20 mouse cellular contexts compared by ENCODE assay signal in genomic region chr1:119666904-119667303, GRCm38 (mm10). TPM values are rescaled to one million over a fixed set of nuclear protein-coding genes. Genes with fewer than 3 reads are reported as not detected.
DNase-seq lines count a peak whose midpoint lies in the region; ATAC-seq and TF ChIP-seq lines count a peak whose summit lies in the region.
"Had no signal": no experiment of that assay in that cellular context is flagged by ENCODE, and none has a peak within 500 bp of the region (broad histone marks: within the 10 kb centered on the region; RNA-seq: fewer than 3 reads in every experiment).

No protein-coding gene starts in this region.

- peak; percentile 71; the same call in 1 of the 2 replicates for TF ChIP-seq EP300 in liver, postnatal 0 days (IDR thresholded peaks at IDR 0.05; ENCODE audit: low read depth)

- H3K27me3 ChIP-seq in liver, embryonic 12.5 days (replicated peaks) = no peaks in the 10 kb centered on the region
- no peaks in the 10 kb centered on the region for H3K27me3 ChIP-seq in midbrain, embryonic 11.5 days (ENCODE audit: control insufficient read depth, insufficient read depth, low read length)
- no peaks in the 10 kb centered on the region for H3K27me3 ChIP-seq in midbrain, postnatal 0 days (ENCODE audit: insufficient read depth, low read length)
- no peaks in the 10 kb centered on the region for H3K27me3 ChIP-seq in liver, postnatal 0 days (ENCODE audit: insufficient read depth, low read length)
- H3K27me3 ChIP-seq: embryonic facial prominence, embryonic 13.5 days; forebrain, embryonic 13.5 days; heart, embryonic 15.5 days had no signal

- no peak for DNase-seq in liver
- DNase-seq in midbrain, embryonic 11.5 days (ENCODE audit: low spot score, missing footprints) = peak; percentile 28
- no peak for DNase-seq in midbrain, postnatal 0 days (ENCODE audit: low spot score)
- DNase-seq in liver, postnatal 0 days = peak; percentile 31
- DNase-seq in yolk sac, embryonic 10.5 days (ENCODE audit: low spot score) = peak; percentile 38
- no peak for DNase-seq in urinary bladder, postnatal 36 days (ENCODE audit: low spot score in 2 of 2)
- no peak for DNase-seq in right cerebral cortex, adult 18-20 months
- DNase-seq: adrenal gland, postnatal 10 days; cerebellum, adult 11-12 months; cerebellum, adult 9-10 months; cerebellum, postnatal 25 days; forebrain, postnatal 0 days; gastrocnemius, postnatal 14 days; heart, adult 2 months; heart, postnatal 14 days had no signal

- no peak overlapping the region for H3K4me2 ChIP-seq in liver, embryonic 12.5 days
- no peak overlapping the region for H3K4me2 ChIP-seq in midbrain, embryonic 11.5 days
- H3K4me2 ChIP-seq in midbrain, postnatal 0 days (ENCODE audit: low read depth, low read length, poor library complexity, severe bottlenecking) = no peak overlapping the region
- peak overlapping the region; percentile 48 for H3K4me2 ChIP-seq in liver, postnatal 0 days (ENCODE audit: low read depth, low read length)
- H3K4me2 ChIP-seq: embryonic facial prominence, embryonic 13.5 days; forebrain, embryonic 13.5 days; heart, embryonic 11.5 days; heart, embryonic 15.5 days had no signal

- no peaks in the 10 kb centered on the region for H3K9me3 ChIP-seq in liver, embryonic 12.5 days (replicated peaks)
- H3K9me3 ChIP-seq in midbrain, embryonic 11.5 days (ENCODE audit: control insufficient read depth, low read length) = no peaks in the 10 kb centered on the region
- no peaks in the 10 kb centered on the region for H3K9me3 ChIP-seq in midbrain, postnatal 0 days (ENCODE audit: low read length)
- no peaks in the 10 kb centered on the region for H3K9me3 ChIP-seq in liver, postnatal 0 days (ENCODE audit: low read length)
- H3K9me3 ChIP-seq: embryonic facial prominence, embryonic 13.5 days; forebrain, embryonic 13.5 days; heart, embryonic 15.5 days had no signal

- H3K36me3 ChIP-seq in liver, embryonic 12.5 days = no peaks in the 10 kb centered on the region
- no peaks in the 10 kb centered on the region for H3K36me3 ChIP-seq in midbrain, embryonic 11.5 days (ENCODE audit: control insufficient read depth, insufficient read depth, low read length)
- H3K36me3 ChIP-seq in midbrain, postnatal 0 days (ENCODE audit: insufficient read depth, low read length) = no peaks in the 10 kb centered on the region
- no peaks in the 10 kb centered on the region for H3K36me3 ChIP-seq in liver, postnatal 0 days (replicated peaks; ENCODE audit: insufficient read depth, low read length)

- no peak overlapping the region for H3K4me3 ChIP-seq in liver, embryonic 12.5 days
- no peak overlapping the region for H3K4me3 ChIP-seq in midbrain, embryonic 11.5 days (ENCODE audit: low read depth, low read length)
- no peak overlapping the region for H3K4me3 ChIP-seq in midbrain, postnatal 0 days (ENCODE audit: low read depth, low read length)
- no peak overlapping the region for H3K4me3 ChIP-seq in liver, postnatal 0 days (ENCODE audit: low read depth, low read length)
- H3K4me3 ChIP-seq: embryonic facial prominence, embryonic 13.5 days; forebrain, embryonic 13.5 days; heart, adult 2 months; heart, embryonic 15.5 days had no signal

- WGBS in liver, embryonic 12.5 days (ENCODE audit: insufficient replicate concordance) = 81% methylated on average over 7 of the region's 7 CpGs
- 93% methylated on average over 7 of the region's 7 CpGs for WGBS in midbrain, embryonic 11.5 days
- WGBS in midbrain, postnatal 0 days = 93% methylated on average over 7 of the region's 7 CpGs
- WGBS in liver, postnatal 0 days (ENCODE audit: insufficient replicate concordance) = 68% methylated on average over 7 of the region's 7 CpGs

- 0 out of 2 replicates have a peak, but pooled peaks have one; percentile 35 for ATAC-seq in liver, embryonic 12.5 days
- ATAC-seq in midbrain, embryonic 11.5 days (ENCODE audit: low FRiP score) = no peak
- ATAC-seq in midbrain, postnatal 0 days (ENCODE audit: low FRiP score) = no peak
- peak; percentile 98 for ATAC-seq in liver, postnatal 0 days
- ATAC-seq: forebrain, embryonic 13.5 days; forebrain, postnatal 0 days had no signal

- H3K4me1 ChIP-seq in liver, embryonic 12.5 days = no peaks in the 10 kb centered on the region
- no peaks in the 10 kb centered on the region for H3K4me1 ChIP-seq in midbrain, embryonic 11.5 days (ENCODE audit: control insufficient read depth, insufficient read depth, low read length)
- no peaks in the 10 kb centered on the region for H3K4me1 ChIP-seq in midbrain, postnatal 0 days (ENCODE audit: insufficient read depth, low read length)
- H3K4me1 ChIP-seq in liver, postnatal 0 days (ENCODE audit: insufficient read depth) = peaks cover 2% of the 10 kb centered on the region; the same call in 1 of the 2 replicates
- H3K4me1 ChIP-seq: embryonic facial prominence, embryonic 13.5 days; forebrain, embryonic 13.5 days; heart, embryonic 15.5 days had no signal

- TF ChIP-seq CTCF in midbrain, postnatal 0 days (IDR thresholded peaks at IDR 0.05) = no peak
- TF ChIP-seq CTCF in liver, postnatal 0 days (IDR thresholded peaks at IDR 0.05; ENCODE audit: low read depth) = no peak

- H3K9ac ChIP-seq in liver, embryonic 12.5 days = no peak overlapping the region
- H3K9ac ChIP-seq in midbrain, embryonic 11.5 days (ENCODE audit: low read length) = no peak overlapping the region
- no peak overlapping the region for H3K9ac ChIP-seq in midbrain, postnatal 0 days (replicated peaks; ENCODE audit: low read length, poor library complexity, severe bottlenecking)
- no peak overlapping the region for H3K9ac ChIP-seq in liver, postnatal 0 days (replicated peaks)
- H3K9ac ChIP-seq: embryonic facial prominence, embryonic 13.5 days; forebrain, embryonic 13.5 days; forebrain, postnatal 0 days; heart, embryonic 15.5 days had no signal

- no peak overlapping the region for H3K27ac ChIP-seq in liver, embryonic 12.5 days
- H3K27ac ChIP-seq in midbrain, embryonic 11.5 days (ENCODE audit: low read depth, low read length) = no peak overlapping the region
- no peak overlapping the region for H3K27ac ChIP-seq in midbrain, postnatal 0 days (ENCODE audit: low read depth, low read length)
- H3K27ac ChIP-seq in liver, postnatal 0 days (ENCODE audit: low read depth) = peak overlapping the region; percentile 81
- H3K27ac ChIP-seq: embryonic facial prominence, embryonic 13.5 days; forebrain, embryonic 13.5 days; heart, adult 2 months; heart, embryonic 15.5 days had no signal

RNA-seq across cellular contexts. Expression of gene Epb41l5, which starts 18.1 kb away (rescaled TPM):
- polyA plus RNA-seq in liver, embryonic 12.5 days (2016; fragmentation: Nextera tagmentation; extraction: Ambion mirVana) = 16.8 and 17.2 TPM in 2 replicates
- 48.9 and 50.0 TPM in 2 replicates for polyA plus RNA-seq in midbrain, embryonic 11.5 days (2014; fragmentation: Nextera tagmentation; extraction: Ambion mirVana)
- total RNA-seq in midbrain, postnatal 0 days (2014; rRNA removed) = 12.8 and 17.9 TPM in 2 replicates
- 12.2 and 13.5 TPM in 2 replicates for polyA plus RNA-seq in midbrain, postnatal 0 days (2015; fragmentation: Nextera tagmentation; extraction: Ambion mirVana)
- polyA plus RNA-seq in liver, postnatal 0 days (2015; fragmentation: Nextera tagmentation; extraction: Ambion mirVana) = 25.5 and 27.4 TPM in 2 replicates

Comparison
In these comparisons a context has a peak if more than half of its experiments do, and no peak if none do; other contexts are left out.
1. DNase-seq: peak in midbrain, embryonic 11.5 days (single experiment), liver, postnatal 0 days (single experiment) and yolk sac, embryonic 10.5 days (single experiment); none in liver (single experiment), midbrain, postnatal 0 days (single experiment), urinary bladder, postnatal 36 days (0 of 2) and right cerebral cortex, adult 18-20 months (single experiment).
2. ATAC-seq: peak in liver, embryonic 12.5 days (single experiment) and liver, postnatal 0 days (single experiment); none in midbrain, embryonic 11.5 days (single experiment) and midbrain, postnatal 0 days (single experiment).